Mouse (Mus musculus) right cerebral cortex, postnatal 4 days (tissue): ENCODE results near the gene Cwh43.
"Not testable (repeated sequence)": the region's sequence is repeated elsewhere in the genome, so short reads cannot be mapped to it uniquely, and the experiment has no call there.

Experiments used
- DNase-seq: peaks from one replicate; pipeline ENCODE4 v3.0.0-alpha.2; 2022

The Cwh43 gene

GRCm38 (mm10) chr5:73481401-73481800, 75.5 kb downstream of the Cwh43 start:
- no peak for DNase-seq

- not testable (repeated sequence) for DNase-seq
Observed at GRCm38 (mm10) chr5:73482381-73482780, 76.5 kb downstream of the Cwh43 start.

GRCm38 (mm10) chr5:73484016-73484615, 78.2 kb downstream of the Cwh43 start:
- no peak for DNase-seq

GRCm38 (mm10) chr5:73486451-73486850, 80.6 kb downstream of the Cwh43 start:
- DNase-seq = no peak

GRCm38 (mm10) chr5:73489915-73490314, 84.0 kb downstream of the Cwh43 start:
- DNase-seq = no peak

GRCm38 (mm10) chr5:73490596-73491073, 84.8 kb downstream of the Cwh43 start:
- DNase-seq = peak; percentile 98

GRCm38 (mm10) chr5:73491074-73491836, 85.4 kb downstream of the Cwh43 start:
- peak; percentile 73 for DNase-seq

GRCm38 (mm10) chr5:73491837-73492720, 86.2 kb downstream of the Cwh43 start:
- peak; percentile 88 for DNase-seq

GRCm38 (mm10) chr5:73497401-73497800, 91.5 kb downstream of the Cwh43 start:
- DNase-seq = no peak

GRCm38 (mm10) chr5:73498559-73498958, 92.7 kb downstream of the Cwh43 start:
- DNase-seq = no peak

- DNase-seq = no peak
Observed at GRCm38 (mm10) chr5:73500867-73501440, 95.1 kb downstream of the Cwh43 start.

- DNase-seq = no peak
Observed at GRCm38 (mm10) chr5:73502422-73502821, 96.5 kb downstream of the Cwh43 start.
